Mouse (Mus musculus) cerebellum, postnatal 25 days (tissue): ENCODE measurements around the gene Trpm3.

Source experiments
- DNase-seq, 2 experiments: peaks; one replicate each; pipeline ENCODE4 v3.0.0; 2021; ENCODE audit warnings: mixed read lengths in 2 of 2

The Trpm3 gene

GRCm38 (mm10) chr19:22656466-22657215 lies 517.8 kb downstream of the Trpm3 start:
- peak; percentile 41 to 52 for DNase-seq

- no peak for DNase-seq
These were observed 518.4 kb downstream of the Trpm3 start for GRCm38 (mm10) chr19:22657251-22657650.

GRCm38 (mm10) chr19:22665401-22665800 lies 526.6 kb downstream of the Trpm3 start:
- DNase-seq, result no peak

- DNase-seq, result peak; percentile 42 to 47
These were observed 531.4 kb downstream of the Trpm3 start for GRCm38 (mm10) chr19:22670222-22670621.

- no peak for DNase-seq
These were observed 534.0 kb downstream of the Trpm3 start for GRCm38 (mm10) chr19:22672892-22673291.

GRCm38 (mm10) chr19:22676206-22676605 lies 537.4 kb downstream of the Trpm3 start:
- DNase-seq, result peak; percentile 52 to 64

GRCm38 (mm10) chr19:22682238-22682637 lies 543.4 kb downstream of the Trpm3 start:
- no peak for DNase-seq

- DNase-seq, result no peak
These were observed 553.1 kb downstream of the Trpm3 start for GRCm38 (mm10) chr19:22691995-22692394.

GRCm38 (mm10) chr19:22692553-22692952 lies 553.7 kb downstream of the Trpm3 start:
- DNase-seq, result no peak

GRCm38 (mm10) chr19:22692956-22693355 lies 554.1 kb downstream of the Trpm3 start:
- no peak for DNase-seq

- DNase-seq, result no peak
These were observed 556.6 kb downstream of the Trpm3 start for GRCm38 (mm10) chr19:22695423-22695822.

- no peak for DNase-seq
These were observed 559.9 kb downstream of the Trpm3 start for GRCm38 (mm10) chr19:22698737-22699136.

- DNase-seq, result no peak
These were observed 562.2 kb downstream of the Trpm3 start for GRCm38 (mm10) chr19:22700871-22701651.

- no peak for DNase-seq
These were observed 565.0 kb downstream of the Trpm3 start for GRCm38 (mm10) chr19:22703876-22704275.

- no peak for DNase-seq
These were observed 566.6 kb downstream of the Trpm3 start for GRCm38 (mm10) chr19:22705414-22705813.

GRCm38 (mm10) chr19:22719027-22719426 lies 580.2 kb downstream of the Trpm3 start:
- peak; percentile 59 to 68 for DNase-seq

GRCm38 (mm10) chr19:22729846-22730245 lies 591.0 kb downstream of the Trpm3 start:
- peak in 1 of 2 experiments; percentile 57 for DNase-seq

- DNase-seq, result no peak
These were observed 592.1 kb downstream of the Trpm3 start for GRCm38 (mm10) chr19:22730971-22731370.

GRCm38 (mm10) chr19:22736870-22737269 lies 598.0 kb downstream of the Trpm3 start:
- DNase-seq, result no peak

- DNase-seq, result peak in 1 of 2 experiments; percentile 45
These were observed 600.4 kb downstream of the Trpm3 start for GRCm38 (mm10) chr19:22739240-22739639.

- peak; percentile 91 for DNase-seq
These were observed 614.5 kb downstream of the Trpm3 start for GRCm38 (mm10) chr19:22753311-22753809.

- DNase-seq, result peak; percentile 50 to 60
These were observed 615.2 kb downstream of the Trpm3 start for GRCm38 (mm10) chr19:22754071-22754470.

- DNase-seq, result peak; percentile 24 to 53
These were observed 615.7 kb downstream of the Trpm3 start for GRCm38 (mm10) chr19:22754498-22754897.

- no peak for DNase-seq
These were observed 619.6 kb downstream of the Trpm3 start for GRCm38 (mm10) chr19:22758496-22758895.
